Mouse (Mus musculus): Measurements from ENCODE around the gene Tmem234.

Tmem234 gene

DNA sequence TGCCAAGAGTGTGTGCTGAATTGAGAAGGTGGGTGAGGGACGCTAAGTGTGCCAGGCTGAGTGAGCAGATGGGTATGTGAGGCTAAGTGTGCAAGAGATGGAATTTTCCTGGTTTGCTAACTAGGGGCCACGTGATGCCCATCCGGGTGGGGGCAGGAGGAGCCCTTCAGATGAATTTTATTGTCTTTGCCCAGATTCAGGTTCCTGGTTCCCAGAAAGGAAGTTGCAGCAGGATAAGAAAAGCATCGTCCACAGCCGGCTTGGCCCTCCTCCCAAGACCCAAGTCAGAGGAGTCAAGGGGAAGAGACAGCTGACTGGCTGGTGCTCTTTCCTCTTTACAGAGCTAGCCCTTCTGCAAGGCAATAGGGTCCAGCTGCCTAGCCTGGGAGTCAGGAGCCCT lies 22.0 kb upstream of the Tmem234 start, which contains the start of gene Fam167b:
TSS of gene Fam167b (minus strand) at position 84 of the 400 bp plus-strand sequence.
- peak; percentile 28 for DNase-seq (ENCODE audit: low read depth, low spot score)

DNA sequence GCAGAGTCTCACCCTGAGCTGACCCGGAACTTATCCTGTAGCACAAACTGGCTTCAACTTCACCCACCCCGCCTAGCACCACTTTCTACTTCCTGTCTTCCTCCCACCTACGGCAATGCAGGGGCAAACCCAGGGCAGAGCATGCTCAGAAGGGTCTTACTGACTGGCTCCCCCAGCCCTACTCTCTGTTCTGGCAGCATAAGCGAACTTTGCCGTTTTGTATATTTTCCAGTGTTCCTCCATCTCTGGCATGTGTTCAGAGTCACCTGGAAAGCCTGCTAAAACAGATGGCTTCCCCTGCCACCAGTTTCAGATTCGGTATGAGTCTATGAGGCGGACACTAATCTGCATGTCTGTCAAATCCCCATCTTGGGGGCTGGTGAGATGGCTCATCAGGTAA lies 20.1 kb upstream of the Tmem234 start:
- DNase-seq (ENCODE audit: low read depth, low spot score), result peak; percentile 79

DNA sequence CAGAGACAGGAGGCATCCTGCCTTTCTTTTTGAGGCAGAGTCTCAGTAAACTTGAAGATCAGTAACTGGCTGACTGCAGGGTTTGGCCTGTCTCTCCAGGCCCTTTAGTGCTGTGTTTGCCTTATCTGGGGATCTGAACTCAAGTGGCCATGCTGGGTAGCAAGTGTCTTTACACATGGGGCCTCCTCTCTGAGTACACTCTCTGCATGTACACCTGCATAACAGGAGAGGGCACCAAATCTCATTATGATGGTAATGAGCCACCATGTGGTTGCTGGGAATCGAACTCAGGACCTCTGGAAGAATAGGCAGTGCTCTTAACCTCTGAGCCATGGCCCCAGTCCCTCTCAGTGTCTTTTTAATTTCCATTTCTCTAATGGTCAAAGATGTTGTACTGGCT lies 18.2 kb upstream of the Tmem234 start:
- DNase-seq (ENCODE audit: low read depth, low spot score), result no peak

DNA sequence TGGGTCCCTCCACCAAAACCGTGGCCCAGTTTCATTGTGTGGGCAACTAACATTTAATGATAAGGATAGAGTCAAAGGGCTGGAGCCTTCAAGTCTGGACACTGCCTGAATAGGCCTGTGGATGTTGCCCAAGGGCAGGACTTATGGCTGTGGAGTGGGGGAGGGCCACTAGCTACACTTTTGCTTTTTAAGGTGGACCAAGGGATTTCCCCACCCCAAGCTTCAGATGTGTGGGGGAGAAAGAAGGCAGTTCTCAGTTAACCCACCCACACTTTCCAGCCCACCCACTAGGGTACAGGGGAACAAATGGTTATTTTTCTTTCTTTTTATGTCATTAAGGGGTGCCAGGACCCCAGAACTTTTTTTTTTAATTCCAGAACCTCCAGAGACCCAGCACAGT lies 16.1 kb upstream of the Tmem234 start:
- DNase-seq (ENCODE audit: low read depth, low spot score), result no peak

DNA sequence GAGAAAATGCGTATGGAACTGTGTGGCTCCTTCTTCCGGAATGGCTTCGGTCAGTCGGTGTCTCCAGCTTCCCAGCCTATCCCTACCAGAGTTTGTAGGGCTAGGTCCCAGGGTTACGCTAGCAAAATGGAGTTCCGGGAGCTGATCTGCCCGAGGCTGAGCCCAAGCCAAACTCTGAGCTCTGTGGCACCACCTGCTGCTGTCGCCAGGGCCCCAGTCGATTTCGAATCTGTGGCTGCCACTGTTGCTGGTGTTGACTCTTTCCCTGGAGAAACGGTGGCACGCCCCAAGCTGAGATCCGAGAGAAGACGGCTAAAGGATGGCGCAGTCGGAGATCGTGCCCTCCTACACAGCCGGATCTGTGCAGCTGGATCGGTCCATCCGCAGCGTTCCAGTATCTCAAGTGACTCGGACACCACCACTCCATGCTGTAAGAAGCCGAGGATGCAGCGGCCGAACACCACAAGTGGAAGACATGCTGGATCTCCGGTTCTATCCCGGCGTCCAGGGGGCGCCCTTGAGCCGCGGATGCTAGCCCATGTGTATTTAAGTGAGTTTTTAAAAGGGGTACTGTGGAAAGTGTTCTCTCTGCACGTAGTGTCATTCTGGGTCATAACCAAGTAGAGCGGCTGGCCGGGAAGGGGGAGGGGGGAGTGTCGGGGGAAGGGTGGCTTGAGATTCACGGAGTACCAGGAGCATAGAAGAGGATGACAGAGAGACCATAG lies 15.4 kb upstream of the Tmem234 start:
- peak; percentile 77 for DNase-seq (ENCODE audit: low read depth, low spot score)

DNA sequence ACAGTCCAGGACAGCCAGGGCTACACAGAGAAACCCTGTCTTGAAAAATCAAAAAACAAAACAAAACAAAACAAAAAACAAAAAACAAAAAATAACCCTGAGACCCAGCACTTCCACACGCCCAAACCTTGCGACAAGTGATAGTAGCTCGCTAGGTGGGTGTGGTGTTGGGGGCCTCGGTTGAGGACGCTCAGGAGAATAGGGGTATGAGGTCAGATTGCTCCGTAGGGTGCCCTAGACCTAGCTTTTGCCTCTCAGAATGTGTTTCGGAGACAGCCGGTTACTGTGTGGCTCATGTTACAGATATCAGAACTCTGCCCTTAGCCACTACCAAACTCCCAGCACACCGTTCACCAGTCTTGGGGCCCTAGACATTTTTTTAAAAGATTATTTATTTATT lies 14.7 kb upstream of the Tmem234 start:
- no peak for DNase-seq (ENCODE audit: low read depth, low spot score)

DNA sequence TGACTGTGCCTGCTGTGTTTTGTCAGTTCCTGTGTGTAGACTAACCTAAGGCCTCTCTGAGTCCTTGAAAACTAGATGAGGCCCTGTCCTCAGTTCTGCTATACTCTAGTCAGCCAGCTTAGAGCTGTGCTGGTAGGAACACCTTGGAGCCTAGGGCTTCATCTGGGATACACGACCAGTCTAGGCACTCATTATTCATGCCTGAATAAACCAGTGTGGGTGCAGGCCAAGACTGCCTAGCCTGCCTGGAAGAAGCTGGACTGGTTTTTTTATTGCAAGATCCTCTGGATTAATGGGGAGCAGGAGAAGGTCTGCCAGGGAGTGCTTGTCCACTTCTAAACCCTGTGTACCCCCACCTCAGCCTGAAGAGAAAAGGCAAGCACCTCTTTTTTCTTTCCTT lies 13.5 kb upstream of the Tmem234 start:
- no peak for DNase-seq (ENCODE audit: low read depth, low spot score)

DNA sequence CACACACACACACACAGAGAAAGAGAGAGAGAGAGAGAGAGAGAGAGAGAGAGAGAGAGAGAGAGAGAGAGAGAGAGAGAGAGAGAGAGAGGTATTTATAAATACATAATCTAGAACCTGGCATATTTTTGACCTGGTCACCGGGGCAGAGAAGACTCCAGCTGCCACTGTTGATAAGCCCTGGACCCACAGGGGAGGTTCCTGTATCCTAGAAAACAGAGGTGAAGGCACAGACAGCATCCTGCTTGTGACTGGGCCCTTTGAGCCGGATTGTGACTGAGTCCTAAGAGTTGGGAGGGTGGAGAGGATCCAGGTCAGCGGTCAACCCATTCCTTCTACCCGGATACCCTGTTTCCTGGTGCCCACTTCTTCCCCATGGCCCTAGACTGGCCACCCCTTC lies 11.6 kb upstream of the Tmem234 start:
- DNase-seq (ENCODE audit: low read depth, low spot score), result no peak

DNA sequence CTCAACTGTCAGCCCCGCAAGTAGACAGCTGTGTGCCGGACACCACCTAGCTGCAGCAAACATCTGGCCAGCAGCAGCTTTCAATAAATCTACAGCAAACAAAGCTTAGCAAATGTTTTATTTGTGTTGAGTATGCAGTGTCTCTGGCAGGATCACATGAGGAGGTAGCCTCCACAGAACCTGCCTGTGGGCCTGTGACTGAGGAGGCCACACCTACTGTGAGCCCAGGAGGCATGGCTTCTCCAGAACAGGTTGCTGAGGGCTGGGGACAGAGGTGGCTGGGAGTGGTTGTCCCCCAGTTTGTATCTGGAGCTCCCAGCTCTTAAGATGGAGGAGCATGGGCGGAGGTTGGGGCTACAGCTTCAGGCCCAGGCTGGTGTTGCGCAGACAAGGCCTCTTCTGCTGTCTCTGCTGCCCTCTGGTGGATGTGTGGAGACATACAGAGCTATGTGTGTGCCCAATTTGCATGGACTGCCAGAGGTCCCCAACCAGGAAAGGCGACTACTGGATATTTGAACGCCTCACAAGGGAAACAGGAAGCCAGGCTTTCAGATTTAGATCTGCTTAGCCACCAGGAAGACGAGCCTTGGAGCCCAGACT lies 8.1 kb downstream of the Tmem234 start:
- peak; percentile 96 for DNase-seq (ENCODE audit: low read depth, low spot score)

DNA sequence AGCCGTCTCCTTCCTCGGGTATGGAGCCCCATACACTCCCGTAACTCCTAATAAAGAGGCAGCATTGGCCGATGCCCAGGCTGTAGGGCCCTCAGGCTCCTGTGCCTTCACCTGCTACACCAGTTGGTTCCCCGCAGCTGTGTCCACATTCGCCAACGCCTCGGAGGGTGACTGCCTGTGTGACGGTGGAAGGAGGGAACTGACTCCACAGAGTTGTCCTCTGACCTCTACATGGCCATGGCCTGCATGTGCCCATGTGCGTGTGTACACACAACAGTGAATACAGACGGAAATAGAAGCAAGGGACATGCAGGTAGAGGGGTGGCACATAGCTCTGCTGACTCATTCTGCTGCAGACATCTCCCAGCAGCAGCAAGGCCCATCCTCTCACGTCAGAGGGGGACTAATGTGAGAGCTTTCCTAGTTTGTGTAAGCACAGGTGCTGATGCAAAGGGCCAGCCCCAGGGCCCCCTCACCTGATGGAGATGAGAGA lies 8.7 kb downstream of the Tmem234 start:
- DNase-seq (ENCODE audit: low read depth, low spot score), result no peak

DNA sequence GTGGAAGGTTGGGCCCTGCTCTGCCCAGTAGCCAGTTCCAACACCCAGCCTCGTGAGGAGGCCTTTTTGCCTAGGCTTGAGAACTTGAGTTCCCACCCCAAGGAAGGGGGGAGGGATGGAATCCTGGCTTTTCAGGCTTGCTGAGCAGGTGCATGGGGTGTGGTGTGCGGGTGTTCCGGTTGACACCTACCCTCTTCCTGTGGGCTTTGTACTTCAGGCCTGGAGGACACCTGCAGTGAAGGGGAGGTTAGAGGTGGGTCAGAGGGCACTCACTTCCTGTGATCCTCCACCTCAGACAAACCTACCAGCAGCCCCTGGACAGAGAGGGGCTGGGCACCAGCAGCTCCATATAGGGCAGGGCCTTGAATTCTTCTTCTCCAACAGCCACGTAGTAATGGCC lies 9.6 kb downstream of the Tmem234 start:
- DNase-seq (ENCODE audit: low read depth, low spot score), result no peak

DNA sequence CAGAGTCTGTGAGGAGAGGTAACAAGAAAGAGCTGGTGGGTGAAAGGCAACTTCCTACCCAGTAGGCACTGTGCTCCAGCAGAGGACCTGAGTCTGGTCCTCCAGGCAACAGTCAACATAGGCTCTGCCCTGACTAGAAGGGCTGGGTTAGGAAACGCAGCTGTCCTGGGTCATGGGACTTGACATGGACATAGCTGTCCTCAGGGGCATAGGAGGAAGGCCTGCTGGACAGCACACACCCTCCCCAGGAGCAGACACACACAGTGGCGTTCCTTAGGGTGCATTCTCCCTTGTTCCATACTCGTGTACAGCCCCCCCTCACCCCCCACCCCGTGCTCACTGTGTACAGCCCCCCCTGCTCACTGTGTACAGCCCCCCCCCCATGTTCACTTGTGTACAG lies 10.0 kb downstream of the Tmem234 start:
- DNase-seq (ENCODE audit: low read depth, low spot score), result no peak

DNA sequence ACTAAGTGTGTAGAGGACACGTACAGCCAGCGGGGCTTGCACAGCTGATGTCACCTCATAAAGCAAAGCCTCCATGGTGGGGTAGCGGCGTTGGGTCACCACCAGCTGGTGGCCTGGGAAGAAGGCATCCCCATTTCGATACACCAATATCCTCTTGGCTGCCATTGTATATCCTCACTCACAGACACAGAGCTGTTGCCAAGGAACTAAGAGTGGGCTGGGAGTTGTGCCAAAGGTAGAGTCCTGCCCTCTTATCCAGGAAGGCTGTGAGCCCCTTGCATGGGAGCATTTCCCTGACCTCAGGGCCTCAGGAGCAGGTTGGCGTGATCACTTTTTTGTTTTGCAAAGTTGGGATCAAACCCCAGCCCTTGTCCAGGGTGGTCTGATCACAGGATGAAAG lies 13.6 kb downstream of the Tmem234 start, which contains the start of gene Dcdc2b:
TSS of gene Dcdc2b (minus strand) at position 165 of the 400 bp plus-strand sequence.
- DNase-seq (ENCODE audit: low read depth, low spot score), result no peak

DNA sequence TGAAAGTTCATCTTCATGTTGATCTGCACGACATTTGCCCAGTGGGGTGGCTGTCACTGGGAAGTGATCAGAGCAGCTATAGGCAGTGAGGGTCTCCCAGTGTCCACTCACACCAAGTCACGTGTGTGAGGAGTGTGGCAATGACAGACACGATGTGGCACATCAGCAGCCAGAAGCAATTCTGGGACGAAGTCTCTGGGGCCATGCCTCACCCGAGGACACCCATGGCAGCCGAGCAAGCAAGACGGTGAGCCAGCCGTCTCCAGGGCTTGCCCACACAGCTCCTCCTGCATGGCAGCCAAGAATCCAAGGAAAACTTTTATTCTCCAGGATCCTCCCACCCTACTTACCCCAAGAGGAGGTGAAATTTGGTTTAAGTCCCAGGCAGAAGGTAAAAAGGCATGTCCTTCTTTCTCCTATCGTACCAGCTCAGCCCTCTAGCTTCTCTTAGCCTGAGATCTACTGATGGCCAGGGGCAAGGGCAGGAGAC lies 15.4 kb downstream of the Tmem234 start:
- peak; percentile 55 for DNase-seq (ENCODE audit: low read depth, low spot score)

DNA sequence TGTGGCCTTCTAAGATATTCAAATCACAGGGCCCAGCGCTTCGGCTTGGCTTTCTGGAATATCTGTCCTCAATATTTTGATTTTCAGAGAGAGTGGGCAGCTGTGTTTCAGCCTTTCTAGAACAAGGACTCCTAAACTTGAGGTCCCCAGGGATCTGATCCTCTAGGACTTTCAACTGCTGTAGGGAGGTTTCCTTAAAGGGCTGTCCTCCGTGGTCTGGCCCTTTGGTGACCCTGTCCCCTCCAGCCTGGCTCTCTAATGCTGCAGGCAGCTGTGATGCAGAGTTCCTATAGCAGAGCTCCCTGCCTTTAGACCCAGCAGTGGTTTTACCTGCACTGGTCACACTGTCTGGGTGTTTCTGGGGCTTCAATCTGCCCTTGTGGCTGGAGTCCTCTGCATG lies 16.2 kb downstream of the Tmem234 start:
- DNase-seq (ENCODE audit: low read depth, low spot score), result no peak

DNA sequence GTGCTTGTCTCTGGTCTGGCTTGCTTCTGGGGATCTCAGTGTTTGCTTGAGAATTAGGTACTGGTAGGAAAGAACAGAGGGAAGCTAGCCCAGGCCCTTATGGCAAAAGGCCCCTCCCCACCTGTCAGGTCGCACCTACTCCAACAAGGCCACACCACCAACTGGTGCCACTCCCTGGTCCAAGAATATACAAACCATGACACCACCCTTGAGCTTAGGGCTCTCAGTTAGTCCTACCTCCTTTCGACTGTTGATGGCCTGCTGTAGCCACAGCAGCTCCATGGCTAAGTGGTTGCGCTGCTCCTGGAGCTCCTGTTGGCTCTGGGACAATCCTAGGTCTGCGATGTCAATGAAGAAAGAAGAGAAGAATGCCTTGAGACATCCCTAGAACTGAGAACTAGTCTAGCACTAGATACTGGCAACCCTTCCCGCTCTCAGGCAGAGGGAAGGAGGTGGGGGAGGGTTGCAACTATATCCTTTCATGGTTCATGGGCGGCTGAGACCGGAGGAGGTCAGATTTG lies 16.7 kb downstream of the Tmem234 start:
- no peak for DNase-seq (ENCODE audit: low read depth, low spot score)

DNA sequence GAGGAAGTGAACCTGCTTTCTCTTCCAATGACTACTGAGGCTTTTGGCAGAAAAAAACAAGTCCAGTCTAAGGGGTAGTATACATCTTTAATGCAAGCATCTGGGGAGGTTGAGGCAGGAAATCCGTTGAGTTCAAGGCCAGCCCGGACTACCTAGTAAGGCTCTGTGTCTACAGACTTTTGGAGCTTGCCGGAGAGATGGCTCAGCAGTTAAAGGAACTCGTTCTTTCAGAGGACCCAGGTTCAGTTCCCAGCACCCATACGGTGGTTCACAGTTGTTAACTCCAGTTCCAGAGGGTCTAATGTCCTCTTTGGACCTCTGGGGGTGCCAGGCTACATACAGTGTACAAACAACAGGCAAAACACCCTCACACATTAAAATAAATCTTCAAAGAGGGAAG lies 17.6 kb downstream of the Tmem234 start:
- DNase-seq (ENCODE audit: low read depth, low spot score), result no peak

DNA sequence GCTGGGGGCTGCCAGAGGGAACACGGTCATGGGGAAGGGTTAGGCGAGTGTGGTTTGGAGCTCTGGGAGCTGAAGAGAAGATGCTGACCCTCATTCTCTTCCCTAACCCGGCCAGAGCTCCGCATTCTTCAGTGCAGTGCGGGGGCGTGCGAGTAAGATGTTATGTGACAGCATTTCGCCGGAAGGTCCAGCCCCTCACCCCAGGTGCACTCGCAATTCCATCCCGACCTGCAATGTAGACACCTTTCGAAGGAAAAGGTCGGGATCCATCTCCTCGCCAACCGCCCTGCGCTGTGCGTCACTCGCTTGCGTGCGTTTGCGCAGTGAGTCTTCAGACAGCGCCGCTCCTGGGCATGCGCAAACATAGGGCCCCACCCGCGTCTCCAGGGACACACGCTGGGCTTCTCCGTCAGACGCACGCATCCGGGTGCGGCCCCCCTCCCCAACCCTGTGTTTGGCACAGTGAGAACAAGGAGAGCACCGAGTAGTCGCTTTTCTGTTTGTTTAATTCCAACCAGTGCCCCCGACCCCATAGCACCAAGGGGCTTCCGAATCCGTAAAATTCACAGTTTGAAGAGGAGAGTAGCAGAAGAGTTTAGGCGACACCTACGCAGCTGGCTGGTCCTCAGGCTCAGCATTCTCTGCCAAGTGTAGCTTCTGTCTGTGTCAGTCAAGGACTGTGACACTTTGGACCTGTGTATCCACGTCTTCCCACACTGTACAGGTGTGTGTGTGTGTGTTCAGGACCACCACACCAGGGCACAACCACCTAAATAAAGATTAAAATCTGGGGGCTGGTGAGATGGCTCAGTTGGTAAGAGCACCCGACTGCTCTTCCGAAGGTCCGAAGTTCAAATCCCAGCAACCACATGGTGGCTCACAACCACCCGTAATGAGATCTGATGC lies 18.6 kb downstream of the Tmem234 start, which contains the start of gene Iqcc:
TSS of gene Iqcc (minus strand) at position 314 of the 906 bp plus-strand sequence.
- peak; percentile 98 for DNase-seq (ENCODE audit: low read depth, low spot score)

DNA sequence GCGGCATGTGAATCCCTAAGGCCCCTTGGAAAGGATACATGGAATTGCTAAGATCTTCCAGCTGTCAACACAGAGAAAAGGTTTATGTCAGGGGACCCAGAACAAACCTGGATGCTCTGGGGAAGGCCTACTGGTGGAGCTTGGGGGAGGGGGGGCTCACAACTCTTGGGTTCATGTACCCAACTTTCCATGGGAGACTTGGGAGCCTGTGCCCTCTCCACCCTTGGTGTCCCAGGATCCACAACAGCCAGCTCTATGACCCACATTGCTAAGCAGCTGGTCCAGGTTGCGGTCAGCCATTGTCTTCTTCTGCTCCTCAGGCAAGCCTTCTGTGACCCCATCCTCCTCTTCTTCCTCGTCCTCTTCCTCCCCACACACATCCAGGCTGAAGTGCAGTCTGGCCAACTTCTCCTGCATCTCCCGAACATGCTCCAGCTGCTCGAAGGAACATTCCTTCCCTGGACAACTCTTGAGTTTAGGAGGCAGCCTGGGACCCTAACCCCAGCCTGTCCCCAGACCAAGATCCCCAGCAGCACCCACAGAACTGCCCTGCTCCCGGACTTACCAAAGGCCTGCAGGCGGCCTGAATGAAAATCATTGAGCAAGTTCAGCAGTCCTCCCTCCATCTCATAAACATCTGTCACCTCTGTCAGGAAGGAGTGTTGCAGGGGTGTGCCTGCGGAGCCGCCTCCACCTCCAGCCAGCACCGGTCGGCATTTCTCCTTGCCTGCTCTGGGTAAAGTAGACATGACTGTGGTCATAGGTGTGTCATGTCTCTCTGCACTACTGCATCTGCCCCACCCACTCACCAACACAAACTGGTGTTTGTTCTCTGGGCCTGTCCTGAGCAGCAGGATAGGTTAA lies 20.2 kb downstream of the Tmem234 start:
- no peak for DNase-seq (ENCODE audit: low read depth, low spot score)

DNA sequence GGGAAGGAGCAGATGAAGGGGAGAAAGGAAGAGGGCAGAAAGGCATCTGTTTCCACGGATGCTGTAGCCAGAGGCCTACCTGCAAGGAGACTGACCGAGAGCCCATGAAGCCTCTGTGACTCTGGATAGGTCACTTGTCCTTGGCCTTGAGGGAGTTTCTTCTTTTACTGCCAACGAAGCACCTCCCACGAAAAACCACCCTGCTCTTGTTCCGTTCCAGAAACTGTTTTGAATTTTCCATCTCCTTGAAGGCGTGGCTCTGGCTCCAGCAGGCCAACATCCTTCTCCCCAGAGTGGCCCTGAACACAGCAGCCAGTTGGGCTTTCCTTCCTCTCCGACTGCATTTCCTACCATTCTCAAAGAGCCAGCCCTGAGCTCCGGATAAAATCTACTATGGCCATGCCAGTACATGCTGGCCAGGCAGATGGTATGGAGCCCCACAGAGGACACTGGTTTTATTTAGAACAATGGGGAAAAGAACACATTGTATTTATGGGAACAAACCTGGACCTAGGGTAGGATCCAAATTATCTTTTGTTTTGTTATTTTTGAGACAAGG lies 20.9 kb downstream of the Tmem234 start:
- peak; percentile 93 for DNase-seq (ENCODE audit: low read depth, low spot score)
